Mouse (Mus musculus) erythroblast, embryonic 14.5 days (primary cell): ENCODE data around the gene Tns3.

Experiments used
- GATA1 ChIP-seq: IDR thresholded peaks from 2 replicates; pipeline ENCODE4 v1.6.1; 2012; ENCODE audit warnings: low read length, inconsistent platforms, mixed read lengths
- TAL1 ChIP-seq: IDR thresholded peaks from 3 replicates; pipeline ENCODE4 v1.6.1; 2012; ENCODE audit warnings: low read length, inconsistent platforms, mixed read lengths

- TF ChIP-seq GATA1, result no peak
- TF ChIP-seq TAL1, result no peak
Observed at GRCm38 (mm10) chr11:8557006-8557405, 107.3 kb downstream of the Tns3 start.
